Mouse (Mus musculus): ENCODE results near the gene Zdhhc7.

The Zdhhc7 gene

DNA sequence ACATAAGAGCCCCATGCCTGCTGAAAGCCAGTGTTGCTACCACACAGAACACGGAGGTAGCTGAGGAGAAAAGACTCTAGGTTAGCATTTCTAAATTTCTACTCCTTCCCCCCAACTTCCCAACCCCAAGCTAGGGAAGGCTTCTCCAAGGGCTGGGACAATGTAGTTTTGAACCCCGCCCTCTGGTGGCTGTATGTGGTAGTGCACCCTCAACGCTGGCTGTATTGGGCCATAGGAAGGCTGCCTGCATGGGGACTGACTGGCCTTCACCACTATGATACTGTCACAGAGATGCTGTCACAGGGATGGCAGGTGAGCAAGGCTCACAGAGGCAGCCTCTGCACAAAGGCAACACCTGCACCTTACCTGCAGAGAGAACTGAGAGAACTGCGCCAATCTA is 29.6 kb downstream of the Zdhhc7 start:
- peak; percentile 62 to 70 for DNase-seq (ENCODE audit: low spot score in 2 of 2)

DNA sequence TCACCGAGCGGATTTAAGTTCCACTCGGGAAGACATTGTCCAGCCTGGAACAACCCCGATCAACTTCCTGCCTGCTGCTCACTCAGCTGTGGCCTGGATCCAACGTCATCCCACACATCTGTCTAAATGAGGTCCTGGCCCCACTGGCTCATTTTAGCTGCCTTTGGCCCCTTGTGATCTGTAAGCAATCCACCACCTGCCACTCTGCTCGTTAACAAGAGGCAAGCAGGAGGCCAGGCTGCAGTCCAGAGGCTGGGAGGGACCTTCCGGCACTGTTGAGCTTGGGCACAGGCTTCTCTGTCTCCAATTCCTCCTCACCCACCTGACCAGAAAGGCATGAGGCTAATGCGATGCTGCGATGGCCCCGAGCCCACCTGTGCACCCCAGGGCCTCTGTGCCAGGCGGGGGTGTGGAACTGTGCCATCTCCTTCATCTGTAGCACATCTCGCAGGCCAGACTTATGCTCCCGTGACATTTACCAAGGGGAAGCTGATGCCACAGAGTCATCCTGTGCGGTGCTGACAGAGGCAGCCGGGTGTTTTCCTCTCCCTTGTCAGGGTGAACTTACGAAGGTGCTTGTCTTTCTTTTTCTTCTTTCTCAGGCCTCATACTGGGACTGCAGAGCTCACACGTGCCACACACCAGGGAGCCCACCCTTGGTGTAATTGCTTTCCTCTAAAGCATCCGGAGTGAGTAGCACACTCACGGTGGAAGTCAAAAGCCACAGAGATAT is 33.2 kb downstream of the Zdhhc7 start:
- no peak for DNase-seq (ENCODE audit: low spot score in 2 of 2)

DNA sequence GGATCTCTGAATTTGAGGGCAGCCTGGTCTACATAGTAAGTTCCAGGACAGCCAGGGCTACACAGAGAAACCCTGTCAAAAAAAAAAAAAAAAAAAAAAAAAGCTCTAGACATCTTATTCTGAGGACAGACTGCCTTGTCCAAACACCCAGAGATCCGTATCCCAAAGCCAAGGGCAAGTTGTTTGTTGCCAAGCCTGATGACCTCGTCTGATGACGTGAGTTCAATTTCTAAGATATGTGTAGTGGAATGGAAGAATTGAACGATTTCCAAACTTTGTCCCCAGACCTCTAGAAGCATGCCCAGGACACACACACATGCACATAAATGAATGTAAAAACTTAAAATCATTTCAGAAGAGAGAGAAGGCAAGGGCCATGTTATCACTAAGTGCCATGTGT is 35.1 kb downstream of the Zdhhc7 start:
- DNase-seq (ENCODE audit: low spot score in 2 of 2), result no peak

DNA sequence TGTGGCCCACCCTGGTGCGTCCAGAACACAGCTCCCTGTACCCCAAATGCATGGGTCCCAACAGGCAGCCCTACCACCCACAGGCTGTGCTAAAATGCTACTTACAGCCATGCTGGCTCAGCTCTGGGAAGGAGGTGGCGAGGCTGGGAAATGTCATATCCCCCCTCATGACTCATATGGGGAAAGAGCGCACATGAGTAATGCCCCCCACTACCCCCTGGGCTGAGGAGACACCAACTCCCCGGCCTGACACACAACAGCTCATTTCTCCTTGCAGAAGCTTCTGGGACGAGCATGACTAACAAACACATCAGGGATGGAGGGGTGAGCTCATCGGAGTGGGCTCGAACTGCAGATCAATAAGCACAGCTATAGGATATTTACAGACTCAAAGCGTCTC is 35.7 kb downstream of the Zdhhc7 start:
- DNase-seq (ENCODE audit: low spot score in 2 of 2), result no peak

DNA sequence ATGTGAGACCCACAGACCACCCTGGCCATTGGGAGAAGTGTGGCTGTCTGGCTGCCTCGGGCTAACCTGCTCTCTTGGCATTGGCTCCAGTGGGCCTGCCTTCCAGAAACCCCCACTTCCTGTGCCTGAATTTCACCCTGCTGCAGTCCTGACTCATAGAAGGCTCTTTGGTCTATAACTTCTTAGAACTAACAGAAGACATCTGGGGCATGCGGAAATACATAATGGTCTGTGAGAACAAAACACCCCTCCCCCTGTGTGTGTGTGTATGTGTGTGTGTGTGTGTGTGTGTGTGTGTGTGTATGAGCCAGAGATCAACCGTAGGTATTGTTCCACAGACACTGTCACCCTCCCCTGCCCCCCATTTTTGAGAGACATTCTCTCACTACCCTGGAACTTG is 38.0 kb downstream of the Zdhhc7 start:
- DNase-seq (ENCODE audit: low spot score in 2 of 2), result no peak

DNA sequence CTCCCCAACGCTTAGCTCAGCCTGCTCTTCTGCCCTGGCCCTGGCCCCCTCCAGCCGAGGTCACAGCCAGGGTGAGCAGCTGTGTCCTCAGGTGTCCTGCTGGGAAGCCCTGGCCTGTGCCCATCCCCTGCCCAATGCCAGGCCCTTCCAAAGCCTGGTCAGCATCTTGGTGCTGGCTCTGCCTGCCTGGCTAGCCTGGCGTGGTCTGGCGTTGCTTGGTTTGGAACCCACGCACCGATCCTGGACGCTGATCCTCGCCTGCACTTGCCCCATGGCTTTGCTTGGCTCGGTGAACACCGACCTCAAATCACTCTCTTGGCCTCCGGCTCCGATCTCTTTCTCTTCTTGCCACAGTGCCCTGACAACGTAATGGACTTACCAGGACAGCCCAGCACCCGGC is 38.5 kb downstream of the Zdhhc7 start:
- no peak for DNase-seq (ENCODE audit: low spot score in 2 of 2)

DNA sequence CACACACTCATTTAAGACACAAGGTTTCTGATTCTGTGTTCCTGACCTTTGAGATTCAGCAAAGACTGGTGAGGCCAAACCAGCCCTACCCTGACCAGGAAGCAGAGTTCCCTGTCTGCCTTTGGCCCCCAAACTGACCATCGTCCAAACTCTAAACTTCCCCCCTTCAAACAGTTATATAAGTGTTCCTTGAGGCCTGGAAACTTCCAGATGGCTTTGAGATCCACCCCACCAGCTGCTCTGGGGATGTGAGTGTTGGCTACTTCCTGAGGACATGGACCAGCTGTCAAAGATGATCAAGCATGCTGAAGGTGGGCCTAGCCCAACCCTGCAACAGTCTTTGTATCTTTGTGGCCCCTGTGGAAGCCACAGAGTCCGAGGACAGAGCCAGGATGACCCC is 44.2 kb downstream of the Zdhhc7 start:
- no peak for DNase-seq (ENCODE audit: low spot score in 2 of 2)

DNA sequence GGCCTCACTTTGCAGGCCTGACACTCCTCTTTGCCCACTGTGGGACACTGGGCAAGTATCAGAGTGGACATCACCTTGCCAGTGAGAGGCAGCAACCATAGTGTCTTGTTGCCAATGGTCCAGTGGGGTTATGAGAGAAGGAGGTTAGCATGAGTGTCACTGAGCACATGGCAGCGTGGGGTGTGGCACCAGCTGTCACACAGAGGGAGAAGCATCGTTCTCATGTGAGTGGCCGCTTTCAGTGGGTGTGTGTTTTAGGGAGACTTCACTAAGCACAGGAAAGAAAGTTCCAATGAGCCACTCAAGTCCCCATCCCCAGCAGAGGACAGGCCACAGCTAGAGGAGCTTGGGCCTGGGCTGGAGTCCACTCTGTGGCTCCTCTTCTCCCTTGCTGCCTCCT is 46.4 kb downstream of the Zdhhc7 start:
- no peak for DNase-seq (ENCODE audit: low spot score in 2 of 2)

DNA sequence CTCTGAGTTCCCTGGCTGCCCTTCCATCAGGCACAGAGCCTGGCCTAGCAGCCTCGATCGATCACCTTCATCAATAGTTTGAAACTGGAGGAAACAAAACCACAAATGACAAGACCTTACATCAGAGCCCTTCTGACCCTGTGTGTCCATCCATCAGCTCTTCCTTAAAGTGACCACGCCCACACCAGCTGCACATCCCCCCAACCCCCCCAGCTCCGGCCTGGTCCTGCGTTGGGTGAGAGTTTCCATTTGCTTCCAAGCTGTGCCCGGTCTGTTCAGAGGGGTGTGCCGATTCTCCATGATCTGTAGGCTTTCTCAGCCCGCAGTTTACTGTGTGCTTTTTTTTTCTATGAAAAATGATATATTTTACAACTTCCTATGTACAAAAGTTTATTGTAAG is 49.0 kb downstream of the Zdhhc7 start:
- DNase-seq (ENCODE audit: low spot score in 2 of 2), result no peak

DNA sequence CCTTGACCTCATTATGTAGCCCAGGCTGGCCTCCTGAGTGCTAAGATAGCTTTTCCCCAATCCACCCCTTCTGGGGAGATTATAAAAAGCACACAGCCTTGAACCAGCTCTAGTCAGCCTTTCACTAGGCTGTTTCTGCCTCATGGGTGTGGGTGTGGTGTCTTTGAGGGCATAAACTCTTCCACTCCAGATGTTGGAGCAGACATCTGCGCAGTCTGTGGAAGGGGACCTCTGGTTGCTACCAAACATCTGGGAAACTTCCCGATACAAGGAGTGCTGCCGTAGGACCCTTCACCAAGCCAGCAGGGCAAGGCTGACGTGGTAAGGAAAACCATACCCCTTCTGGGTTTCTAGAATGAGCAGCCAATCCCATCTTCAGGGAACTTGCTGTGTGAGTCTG is 49.4 kb downstream of the Zdhhc7 start:
- DNase-seq (ENCODE audit: low spot score in 2 of 2), result no peak

DNA sequence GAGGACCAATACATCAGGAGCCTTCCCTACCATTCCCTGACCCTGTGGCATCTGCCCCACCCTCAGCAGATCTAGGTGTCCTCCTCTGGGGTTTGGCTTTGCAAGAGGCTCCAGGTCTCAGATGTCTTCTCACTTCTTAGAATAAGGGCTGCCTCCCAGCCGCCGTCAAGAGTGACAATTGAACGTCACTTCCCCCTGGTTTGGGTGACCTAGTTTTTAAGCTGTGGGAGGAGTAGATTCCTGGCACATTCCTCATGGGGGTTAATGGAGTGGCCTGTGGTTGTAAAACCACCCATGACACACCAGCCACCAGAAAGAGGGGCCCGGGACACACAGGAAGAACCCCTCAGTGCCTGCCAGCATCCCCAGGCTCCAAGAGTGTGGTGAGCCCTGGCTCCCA is 50.3 kb downstream of the Zdhhc7 start:
- no peak for DNase-seq (ENCODE audit: low spot score in 2 of 2)

DNA sequence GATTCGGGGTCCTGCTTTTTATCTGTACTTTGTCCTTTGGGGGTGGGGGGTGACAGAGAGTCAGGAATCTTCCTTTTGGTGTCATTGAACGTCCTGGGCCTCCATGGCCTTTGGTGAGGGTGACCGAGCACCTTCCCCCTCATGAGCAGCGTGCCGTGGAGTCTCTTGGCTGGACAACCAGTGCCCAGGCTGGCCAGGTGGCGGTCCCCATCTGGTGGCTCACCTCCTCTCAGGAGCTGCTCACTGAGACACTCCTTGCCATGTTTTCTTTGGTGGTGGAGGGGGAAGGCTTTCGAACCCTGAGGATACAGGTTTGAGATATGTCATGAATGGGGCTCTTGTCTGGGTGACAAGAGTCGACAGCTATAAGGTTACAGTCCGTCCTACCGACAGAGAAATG is 50.9 kb downstream of the Zdhhc7 start:
- no peak for DNase-seq (ENCODE audit: low spot score in 2 of 2)

DNA sequence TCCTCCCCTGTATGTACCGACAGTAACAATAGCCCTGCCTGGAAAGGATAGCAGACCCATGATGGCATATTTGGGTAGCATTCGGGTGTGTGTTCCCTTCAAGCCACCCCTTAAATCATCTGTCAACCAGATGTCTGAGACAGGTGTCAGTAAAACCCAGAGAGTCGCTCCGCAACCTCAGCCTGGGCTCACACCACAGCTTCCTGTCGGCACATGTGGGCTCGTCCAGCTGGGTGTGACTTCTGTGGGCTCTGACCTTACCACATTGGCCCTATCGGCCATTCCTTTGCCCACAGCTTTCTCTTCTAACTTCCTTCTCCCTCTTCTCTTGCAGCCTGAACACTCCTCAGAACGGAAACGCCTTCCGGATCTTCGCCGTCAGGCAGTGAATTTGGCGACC is 51.3 kb downstream of the Zdhhc7 start:
- no peak for DNase-seq (ENCODE audit: low spot score in 2 of 2)

DNA sequence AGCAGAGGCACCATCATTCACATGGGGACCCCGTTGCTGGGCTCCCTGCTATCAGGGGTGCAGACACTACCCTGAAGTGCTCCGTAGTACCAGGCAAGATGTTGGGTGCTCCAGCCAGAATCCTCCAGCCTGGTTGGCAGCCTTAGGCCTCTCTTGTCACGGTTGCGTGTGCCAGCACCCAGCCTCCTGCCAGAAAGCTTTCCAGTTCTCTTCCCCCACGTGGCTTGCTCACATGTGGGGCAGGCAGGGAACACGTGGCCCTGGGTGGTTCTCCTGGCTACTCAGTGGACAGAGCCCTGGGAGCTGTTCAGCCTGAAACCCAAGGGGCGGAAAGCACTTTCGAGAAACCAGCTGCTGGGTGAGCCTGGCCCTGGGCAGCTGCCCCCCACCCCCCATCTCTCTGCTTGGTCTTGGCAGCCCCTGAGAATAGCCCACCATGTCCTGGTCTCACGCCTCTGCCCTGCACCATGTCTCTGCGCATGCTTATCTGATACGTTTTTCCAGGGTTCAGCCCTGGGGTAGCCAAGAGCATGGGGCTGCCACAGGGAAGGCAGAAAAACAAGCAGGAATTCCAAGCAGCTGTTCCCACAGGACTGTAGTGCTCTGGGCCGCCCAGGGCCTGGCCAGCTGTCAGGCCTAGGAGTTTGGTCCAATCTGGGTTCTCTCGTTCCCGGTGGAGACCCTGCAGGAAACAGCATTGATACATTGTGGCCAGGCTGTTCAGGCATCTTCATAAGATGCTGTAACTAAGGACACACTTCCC is 54.8 kb downstream of the Zdhhc7 start:
- peak; percentile 85 to 88 for DNase-seq (ENCODE audit: low spot score in 2 of 2)

DNA sequence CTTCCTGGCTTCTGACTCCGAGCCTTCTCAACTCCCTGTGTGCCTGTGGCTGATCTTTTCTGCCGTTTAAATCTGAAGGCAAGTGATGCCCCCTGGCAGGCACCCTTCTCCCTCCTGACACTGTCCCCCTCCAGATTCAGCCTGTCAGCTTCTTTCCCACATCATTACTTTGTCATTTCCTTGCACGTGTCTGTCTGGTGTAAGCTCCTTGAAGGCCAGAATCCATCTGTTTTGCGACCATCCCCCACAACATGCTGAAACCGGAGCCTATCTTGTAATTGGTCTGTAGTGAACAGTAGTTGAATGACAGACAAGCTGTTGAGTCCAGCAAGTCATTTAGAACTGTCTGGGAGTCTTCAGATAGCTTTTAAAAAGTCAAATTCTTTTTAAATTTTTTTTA is 55.8 kb downstream of the Zdhhc7 start:
- no peak for DNase-seq (ENCODE audit: low spot score in 2 of 2)

DNA sequence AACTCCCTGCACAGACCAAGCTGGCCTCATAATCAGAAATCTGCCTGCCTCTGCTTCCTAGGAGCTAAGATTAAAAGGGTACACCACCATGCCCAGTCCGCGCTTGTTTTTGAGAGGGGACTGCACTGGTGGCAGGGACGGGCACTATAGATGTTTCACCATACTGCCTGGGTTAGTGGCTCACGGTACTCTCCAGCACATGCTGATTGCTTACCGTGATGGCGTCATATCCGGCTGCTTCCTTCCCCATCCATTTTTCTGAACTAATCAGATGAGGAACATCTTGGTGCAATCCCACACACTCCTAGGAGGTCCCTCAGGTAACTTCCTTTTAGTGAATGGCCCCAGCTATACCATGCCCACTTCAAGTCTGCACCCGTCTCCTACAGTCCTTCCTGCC is 56.4 kb downstream of the Zdhhc7 start:
- DNase-seq (ENCODE audit: low spot score in 2 of 2), result no peak

DNA sequence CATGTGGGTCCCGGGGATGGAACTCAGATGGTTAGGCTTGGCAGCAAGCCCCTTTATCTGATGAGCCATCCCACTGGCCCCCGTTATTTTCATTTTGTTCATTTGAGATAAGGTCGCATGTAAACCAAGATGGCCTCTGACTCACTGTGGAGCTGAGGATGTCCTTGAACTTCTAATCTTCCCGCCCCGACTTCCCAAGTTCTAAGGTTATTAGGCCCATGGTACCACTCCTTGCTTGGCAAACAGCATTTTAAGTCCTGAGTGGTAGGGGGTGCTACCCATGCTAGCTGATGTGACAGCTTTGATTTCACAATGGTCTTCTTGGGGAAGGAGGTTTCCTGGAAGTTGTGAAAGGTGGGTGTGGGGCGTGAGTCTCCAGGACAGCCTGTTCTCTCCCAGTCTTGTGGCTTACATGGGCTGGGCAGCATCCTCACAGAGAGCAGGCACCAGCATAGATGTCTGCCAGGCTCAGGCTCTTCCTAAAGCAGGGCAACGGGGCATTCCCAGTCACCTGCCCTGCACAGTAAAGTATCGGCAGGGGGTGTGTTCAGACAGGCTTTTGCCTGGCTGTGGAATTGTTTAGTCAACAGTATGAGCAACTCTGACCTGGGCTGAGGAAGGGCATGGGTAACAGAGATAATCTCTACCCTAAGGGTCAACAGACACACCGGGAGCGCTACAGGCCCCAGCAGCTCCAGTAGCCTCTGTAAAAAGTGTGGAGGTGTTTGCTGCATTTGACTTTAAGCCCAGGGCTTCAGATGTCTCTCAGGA is 58.6 kb downstream of the Zdhhc7 start:
- no peak for DNase-seq (ENCODE audit: low spot score in 2 of 2)

DNA sequence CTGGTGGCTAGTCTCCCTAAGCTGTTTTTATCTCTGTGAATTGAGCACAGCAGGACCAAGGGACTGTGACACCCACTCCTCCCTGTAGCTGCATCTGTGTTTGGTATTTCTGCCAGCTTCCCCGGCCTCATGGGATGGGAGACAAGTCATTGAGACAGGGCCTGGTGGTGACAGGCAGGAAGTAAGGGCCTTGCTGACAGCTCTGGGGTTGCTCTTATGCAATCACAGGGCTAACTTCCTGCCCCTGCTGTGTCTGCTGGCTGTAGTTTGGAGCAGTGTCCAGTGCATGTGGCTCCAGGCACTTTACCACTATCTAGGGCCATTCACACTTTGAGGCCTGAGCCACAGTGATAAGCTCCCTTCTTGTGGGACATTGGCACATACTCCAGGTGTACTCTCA is 60.4 kb downstream of the Zdhhc7 start:
- DNase-seq (ENCODE audit: low spot score in 2 of 2), result peak in 1 of 2 experiments; percentile 29

DNA sequence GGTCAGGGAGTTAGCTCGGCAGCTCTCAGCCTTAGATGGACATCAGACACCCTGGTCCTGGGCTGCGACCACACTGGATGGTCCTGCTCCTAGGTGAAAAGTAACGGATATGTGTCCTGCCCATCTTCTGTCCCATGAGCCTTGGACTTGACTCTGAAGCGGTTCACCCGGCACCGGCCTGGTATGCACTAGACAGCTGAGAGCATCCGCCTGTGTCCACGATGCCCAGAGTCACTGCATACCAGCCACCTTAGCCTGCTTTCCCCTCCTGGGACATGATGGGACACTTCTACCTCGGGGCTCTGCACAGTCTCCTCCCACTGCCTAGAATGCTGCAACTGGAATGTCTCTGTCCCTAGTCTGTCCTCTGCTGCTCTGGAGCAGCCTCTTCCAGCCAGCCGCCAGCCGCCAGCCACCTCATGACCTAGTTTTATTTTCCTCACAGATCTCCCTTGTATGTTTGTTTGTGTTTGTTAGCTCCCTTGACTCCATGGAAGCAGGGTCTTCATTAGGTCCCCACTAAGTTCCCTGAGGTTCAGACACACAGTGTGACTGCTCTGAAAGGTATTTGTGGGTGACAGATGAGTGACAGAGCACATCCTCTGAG is 61.9 kb downstream of the Zdhhc7 start:
- DNase-seq (ENCODE audit: low spot score in 2 of 2), result no peak

DNA sequence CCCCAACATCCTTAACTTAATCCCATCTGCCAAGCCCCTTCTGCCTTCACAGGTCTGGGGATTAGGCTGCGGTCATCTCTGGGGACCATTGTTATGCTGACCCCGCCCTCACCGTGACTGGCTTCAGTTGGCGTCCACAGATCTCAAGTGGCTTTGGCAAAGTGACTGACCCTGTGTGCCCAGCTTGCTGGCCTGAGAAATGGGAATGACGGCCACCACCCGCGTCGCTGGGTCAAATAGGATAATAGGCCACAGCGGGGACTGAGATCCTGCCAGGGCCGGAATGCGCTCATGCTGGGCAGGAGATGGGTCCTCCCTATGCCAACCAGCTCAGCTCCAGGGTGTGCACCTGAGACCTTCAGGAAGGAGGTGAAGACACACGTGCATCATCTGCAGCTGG is 62.5 kb downstream of the Zdhhc7 start:
- DNase-seq (ENCODE audit: low spot score in 2 of 2), result no peak

DNA sequence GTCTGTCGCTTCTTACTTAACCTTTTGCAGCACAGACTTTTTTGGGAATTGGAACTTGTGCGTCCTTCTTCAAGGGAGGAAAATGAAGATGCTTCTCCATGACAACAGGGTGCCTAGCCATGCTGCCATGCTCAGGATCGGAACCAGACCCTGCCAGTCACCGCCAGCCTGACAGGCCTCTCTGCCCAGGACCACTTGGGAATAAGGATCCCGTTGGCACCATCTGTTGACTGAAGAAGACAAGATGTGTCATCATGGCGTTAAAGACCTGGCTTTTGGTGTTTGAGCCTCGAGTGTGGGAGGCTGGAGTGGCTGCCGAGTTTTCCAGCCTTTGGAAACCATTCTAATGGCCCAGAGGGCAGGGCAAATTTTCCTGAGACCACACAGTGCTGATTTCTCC is 63.7 kb downstream of the Zdhhc7 start:
- DNase-seq (ENCODE audit: low spot score in 2 of 2), result no peak

DNA sequence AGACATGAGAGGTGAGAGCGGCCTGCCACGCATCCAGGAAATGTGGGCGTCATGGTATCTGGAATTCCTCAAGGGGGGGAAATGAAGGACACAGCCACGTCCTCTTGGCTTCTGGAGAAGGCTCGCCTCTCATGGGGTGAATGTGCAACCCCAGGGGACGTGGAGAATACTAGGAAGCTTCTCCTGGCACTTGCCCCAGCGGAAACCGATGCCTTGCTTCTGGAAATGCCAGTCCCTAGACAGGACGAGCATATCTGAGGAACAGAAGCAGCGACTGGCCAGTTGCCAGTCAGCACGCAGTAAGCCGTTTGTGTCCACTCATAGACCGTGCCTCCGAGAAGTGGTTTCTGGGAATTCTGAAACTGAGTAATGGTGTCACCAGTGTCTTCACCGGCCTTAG is 64.1 kb downstream of the Zdhhc7 start:
- DNase-seq (ENCODE audit: low spot score in 2 of 2), result no peak
